Mouse (Mus musculus) bone marrow, adult 2 months (tissue): Measurements from ENCODE around the gene Slc16a3.

ENCODE experiments used
- CTCF ChIP-seq: fragments of 200-500 bp; IDR thresholded peaks from 2 replicates; pipeline ENCODE4 v1.5.1; 2011; ENCODE audit warnings: low read length, control low read depth; ENCODE audit not compliant: control insufficient read depth, insufficient read depth
- POLR2A ChIP-seq: fragments of 200-500 bp; IDR thresholded peaks from 2 replicates; pipeline ENCODE4 v1.6.1; 2011; ENCODE audit warnings: low read depth, mild to moderate bottlenecking, control low read depth, low read length, borderline replicate concordance; ENCODE audit not compliant: control insufficient read depth

- no peak for TF ChIP-seq POLR2A
- TF ChIP-seq CTCF: no peak
Observed at GRCm38 (mm10) chr11:120951237-120951636, 3.0 kb downstream of the Slc16a3 start.
